Mouse (Mus musculus) myocyte (in vitro differentiated cells): Measurements from ENCODE around the gene Alkbh1. TPM values are rescaled to one million over a fixed set of nuclear protein-coding genes. Genes with fewer than 3 reads are reported as not detected.
A peak's percentile ranks its signal among the peaks of the same experiment; 100 is the strongest.

Experiments
- H3K27me3 ChIP-seq: one replicate; pipeline ENCODE4 v1.6.1; 2011; ENCODE audit not compliant: control insufficient read depth, insufficient read depth, insufficient read length
- H3K36me3 ChIP-seq: one replicate; pipeline ENCODE4 v1.6.1; 2011; ENCODE audit not compliant: control insufficient read depth, insufficient read depth
- H3K4me2 ChIP-seq: one replicate; pipeline ENCODE4 v1.6.1; 2011; ENCODE audit warnings: low read depth, control low read depth
- H3K4me3 ChIP-seq: one replicate; pipeline ENCODE4 v1.5.1; 2011; ENCODE audit warnings: mild to moderate bottlenecking, control low read depth, moderate library complexity
- H3K79me2 ChIP-seq: one replicate; pipeline ENCODE4 v1.6.1; 2011; ENCODE audit not compliant: control insufficient read depth, insufficient read depth
- H3ac ChIP-seq: one replicate; pipeline ENCODE4 v1.6.1; 2011; ENCODE audit not compliant: control insufficient read depth, insufficient read length
- CEBPB ChIP-seq: IDR thresholded peaks from 2 replicates; pipeline ENCODE4 v1.6.1; 2011; ENCODE audit warnings: mild to moderate bottlenecking, moderate library complexity; ENCODE audit not compliant: poor library complexity, insufficient read depth, severe bottlenecking
- E2F4 ChIP-seq: IDR thresholded peaks from one replicate; pipeline ENCODE4 v1.6.1; 2011; ENCODE audit warnings: mild to moderate bottlenecking, control low read depth, moderate library complexity; ENCODE audit not compliant: insufficient read depth
- MAX ChIP-seq: IDR thresholded peaks from one replicate; pipeline ENCODE4 v1.6.1; 2011; ENCODE audit warnings: low read depth, mild to moderate bottlenecking, control low read depth
- MYOD1 ChIP-seq, 3 experiments: IDR thresholded peaks; one replicate each; pipeline ENCODE4 v1.6.1; 2011; ENCODE audit warnings: control low read depth in 2 of 3, low read depth in 2 of 3, mild to moderate bottlenecking in 2 of 3, moderate library complexity in 1 of 3; ENCODE audit not compliant: insufficient read length in 2 of 3, control insufficient read depth in 1 of 3
- MYOG ChIP-seq, 3 experiments: IDR thresholded peaks; one replicate each; pipeline ENCODE4 v1.6.1; 2011; ENCODE audit warnings: control low read depth in 2 of 3, low read depth in 2 of 3, mild to moderate bottlenecking in 2 of 3; ENCODE audit not compliant: insufficient read length in 2 of 3, control insufficient read depth in 1 of 3, insufficient read depth in 1 of 3
- POLR2A ChIP-seq: IDR thresholded peaks from one replicate; pipeline ENCODE4 v1.6.1; 2011; ENCODE audit warnings: low read depth, mild to moderate bottlenecking, control low read depth, moderate library complexity; ENCODE audit not compliant: insufficient read length
- POLR2AphosphoS2 ChIP-seq: IDR thresholded peaks from one replicate; pipeline ENCODE4 v1.6.1; 2011; ENCODE audit warnings: low read depth, control low read depth; ENCODE audit not compliant: insufficient read length
- REST ChIP-seq: IDR thresholded peaks from one replicate; pipeline ENCODE4 v1.6.1; 2011; ENCODE audit warnings: mild to moderate bottlenecking, control low read depth, moderate library complexity; ENCODE audit not compliant: insufficient read depth, insufficient read length
- TCF12 ChIP-seq: IDR thresholded peaks from one replicate; pipeline ENCODE4 v1.6.1; 2011; ENCODE audit warnings: mild to moderate bottlenecking, control low read depth; ENCODE audit not compliant: poor library complexity, insufficient read depth, severe bottlenecking
- TCF3 ChIP-seq: IDR thresholded peaks from one replicate; pipeline ENCODE4 v1.6.1; 2011; ENCODE audit warnings: low read depth, control low read depth; ENCODE audit not compliant: insufficient read length
- USF1 ChIP-seq: IDR thresholded peaks from one replicate; pipeline ENCODE4 v1.6.1; 2011; ENCODE audit warnings: low read depth, mild to moderate bottlenecking, control low read depth, moderate library complexity
- polyA plus RNA-seq: library from polyadenylated mRNA; unstranded; fragments of >200 nt; fragmentation: generic; extraction: Trizol; gene quantifications from one replicate; pipeline ENCODE4 v1.2.1, GENCODE M21; 2012; ENCODE audit warnings: missing spikeins

Alkbh1 gene
- polyA plus RNA-seq, 1 experiment: 9.3 TPM

DNA sequence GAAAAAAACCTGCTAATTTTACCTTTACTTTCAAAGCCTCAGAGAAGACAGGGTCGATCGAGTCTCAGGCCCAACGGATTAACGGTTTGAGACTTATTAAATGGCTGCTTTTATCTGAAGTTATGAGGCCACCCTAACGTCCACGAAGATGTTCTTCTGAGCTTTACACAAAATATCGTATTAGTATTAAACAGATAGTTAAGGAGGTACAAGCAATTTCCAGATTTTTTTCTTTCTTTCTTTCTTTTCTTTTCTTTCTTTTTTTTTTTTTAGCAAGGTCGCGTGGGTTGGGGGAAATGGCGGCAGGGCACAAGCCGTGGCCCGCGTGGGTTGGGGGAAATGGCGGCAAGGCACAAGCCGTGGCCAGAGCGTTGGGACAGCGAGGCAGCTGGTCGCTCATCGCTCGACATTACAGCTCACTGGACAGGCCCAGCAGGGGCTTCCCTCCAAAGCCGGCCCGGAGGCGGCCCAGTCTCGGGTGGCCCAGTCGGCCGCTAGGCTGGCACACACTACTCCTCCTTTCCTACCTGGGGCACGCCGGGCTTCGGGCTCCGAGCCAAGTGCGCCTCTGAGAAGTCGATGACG lies 610 bp downstream of the Alkbh1 start:
- peak overlapping the region; percentile 94 for H3K4me3 ChIP-seq
- H3K4me2 ChIP-seq: peak overlapping the region; percentile 98
- H3K27me3 ChIP-seq: no peaks in the 10 kb centered on the region
- TF ChIP-seq CEBPB: no peak
- TF ChIP-seq TCF3: no peak
- no peak for TF ChIP-seq E2F4
- peaks cover 45% of the 10 kb centered on the region for H3K36me3 ChIP-seq
- H3K79me2 ChIP-seq: peaks cover 79% of the 10 kb centered on the region
- peak overlapping the region; percentile 66 for H3ac ChIP-seq

DNA sequence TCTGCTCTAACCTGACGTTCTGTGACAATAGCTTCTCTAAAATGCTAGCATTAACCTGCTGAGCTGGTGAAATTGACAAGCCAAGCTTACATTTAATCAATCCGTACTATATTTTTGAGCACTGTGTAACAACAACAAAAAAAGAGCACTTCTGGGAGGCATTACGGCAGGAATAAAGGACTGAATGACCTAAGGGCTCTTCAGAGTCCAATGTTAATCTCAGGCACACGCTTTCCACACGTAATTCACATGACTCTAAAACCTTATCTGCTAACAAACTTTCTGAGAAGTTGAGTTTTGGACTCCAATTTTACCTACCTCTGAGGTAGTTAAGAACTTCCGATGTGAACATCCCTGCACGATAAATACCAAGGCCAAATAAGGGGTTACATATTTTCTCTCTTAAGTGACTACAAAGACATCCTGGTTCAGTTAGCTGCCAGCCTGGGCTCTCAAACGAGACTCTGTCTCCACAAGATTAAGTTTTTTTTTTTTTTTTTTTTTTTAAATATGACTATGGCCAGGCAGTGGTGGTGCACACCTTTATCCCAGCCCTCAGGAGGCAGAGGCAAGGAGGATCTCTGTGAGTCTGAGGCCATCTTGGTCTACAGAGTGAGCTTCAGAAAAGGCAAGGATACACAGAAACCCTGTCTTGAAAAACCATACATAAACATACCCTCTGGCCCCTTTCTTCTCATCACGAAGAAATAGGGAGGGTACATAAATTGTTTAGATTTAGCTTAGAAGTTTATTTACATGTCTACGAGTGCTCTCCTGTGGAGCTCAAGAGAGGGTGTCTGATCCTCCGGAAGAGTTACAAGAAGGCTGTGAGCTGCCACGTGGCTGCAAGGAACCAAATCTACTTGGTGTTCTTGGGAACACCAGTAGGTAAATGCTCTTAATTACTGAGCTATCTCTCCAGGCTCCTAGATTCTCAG lies 1.4 kb downstream of the Alkbh1 start:
- H3ac ChIP-seq: peak overlapping the region; percentile 66
- peaks cover 48% of the 10 kb centered on the region for H3K36me3 ChIP-seq
- H3K27me3 ChIP-seq: no peaks in the 10 kb centered on the region
- H3K79me2 ChIP-seq: peaks cover 79% of the 10 kb centered on the region
- peak overlapping the region; percentile 98 for H3K4me2 ChIP-seq
- TF ChIP-seq POLR2A: no peak
- no peak for TF ChIP-seq MYOD1 (IDR thresholded peaks at IDR 0.05; ENCODE audit: control insufficient read depth in 1 of 3, insufficient read length in 2 of 3, low read depth in 2 of 3)
- TF ChIP-seq USF1: peak; percentile 31
- peak; percentile 60 for TF ChIP-seq MAX
- no peak for TF ChIP-seq REST
- TF ChIP-seq POLR2AphosphoS2: no peak
- H3K4me3 ChIP-seq: peak overlapping the region; percentile 94

DNA sequence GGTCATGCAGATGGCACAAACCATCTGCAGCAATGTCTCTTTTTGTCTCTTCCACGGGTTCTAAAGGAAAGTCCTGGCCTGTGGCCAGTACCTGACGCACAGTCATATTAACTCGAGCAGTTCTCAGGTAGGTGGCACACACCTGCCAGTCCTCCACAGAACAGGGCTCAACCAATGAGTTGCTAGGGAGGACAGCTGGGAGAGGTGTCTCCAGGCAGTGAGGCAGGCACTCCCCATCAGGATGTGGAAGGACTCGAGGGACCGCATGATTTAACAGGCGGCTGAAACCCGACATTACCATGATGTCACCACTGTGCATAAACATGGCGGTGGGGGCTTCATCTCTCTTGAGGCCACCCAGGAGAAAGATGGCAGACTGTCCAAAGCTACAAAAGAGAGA lies 14.9 kb downstream of the Alkbh1 start:
- H3K36me3 ChIP-seq: peaks cover 74% of the 10 kb centered on the region
- TF ChIP-seq CEBPB (no peak), POLR2A (no peak), MYOD1 (IDR thresholded peaks at IDR 0.05; ENCODE audit: control insufficient read depth in 1 of 3, insufficient read length in 2 of 3, low read depth in 2 of 3) (no peak), USF1 (no peak), TCF12 (no peak), MYOG (IDR thresholded peaks at IDR 0.05; ENCODE audit: control insufficient read depth in 1 of 3, insufficient read depth in 1 of 3, insufficient read length in 2 of 3, low read depth in 2 of 3) (no peak)
- H3K4me3 ChIP-seq: no peak overlapping the region

DNA sequence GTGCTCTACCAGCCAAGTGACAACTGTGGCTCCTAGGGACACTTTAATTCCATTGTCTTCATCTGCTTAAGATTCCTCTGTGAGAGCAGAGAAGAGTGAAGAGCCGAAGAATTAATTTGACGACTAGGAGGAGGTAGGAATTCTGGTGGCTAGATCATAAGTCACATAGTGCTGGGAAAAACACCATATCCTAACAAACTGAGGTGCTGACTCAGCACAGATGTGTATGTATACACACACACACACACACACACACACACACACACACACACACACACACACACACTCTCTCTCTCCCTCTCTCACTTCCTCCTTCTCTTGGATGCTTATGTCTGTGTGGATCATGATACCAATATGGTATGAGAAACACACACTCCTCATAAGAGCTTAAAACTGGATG lies 15.5 kb downstream of the Alkbh1 start:
- TF ChIP-seq CEBPB (no peak), MYOD1 (IDR thresholded peaks at IDR 0.05; ENCODE audit: control insufficient read depth in 1 of 3, insufficient read length in 2 of 3, low read depth in 2 of 3) (no peak), MAX (no peak), TCF3 (no peak), POLR2A (no peak), USF1 (no peak), E2F4 (no peak), TCF12 (no peak), POLR2AphosphoS2 (no peak), REST (no peak)
- H3K79me2 ChIP-seq: no peaks in the 10 kb centered on the region
- H3K27me3 ChIP-seq: no peaks in the 10 kb centered on the region
- no peak overlapping the region for H3K4me2 ChIP-seq
- no peak overlapping the region for H3K4me3 ChIP-seq
- H3K36me3 ChIP-seq: peaks cover 68% of the 10 kb centered on the region
- no peak overlapping the region for H3ac ChIP-seq

More for the DNA sequence above, 14.9 kb downstream of the Alkbh1 start:
- H3ac ChIP-seq: no peak overlapping the region
- H3K27me3 ChIP-seq: no peaks in the 10 kb centered on the region
- no peaks in the 10 kb centered on the region for H3K79me2 ChIP-seq
- H3K4me2 ChIP-seq: no peak overlapping the region

DNA sequence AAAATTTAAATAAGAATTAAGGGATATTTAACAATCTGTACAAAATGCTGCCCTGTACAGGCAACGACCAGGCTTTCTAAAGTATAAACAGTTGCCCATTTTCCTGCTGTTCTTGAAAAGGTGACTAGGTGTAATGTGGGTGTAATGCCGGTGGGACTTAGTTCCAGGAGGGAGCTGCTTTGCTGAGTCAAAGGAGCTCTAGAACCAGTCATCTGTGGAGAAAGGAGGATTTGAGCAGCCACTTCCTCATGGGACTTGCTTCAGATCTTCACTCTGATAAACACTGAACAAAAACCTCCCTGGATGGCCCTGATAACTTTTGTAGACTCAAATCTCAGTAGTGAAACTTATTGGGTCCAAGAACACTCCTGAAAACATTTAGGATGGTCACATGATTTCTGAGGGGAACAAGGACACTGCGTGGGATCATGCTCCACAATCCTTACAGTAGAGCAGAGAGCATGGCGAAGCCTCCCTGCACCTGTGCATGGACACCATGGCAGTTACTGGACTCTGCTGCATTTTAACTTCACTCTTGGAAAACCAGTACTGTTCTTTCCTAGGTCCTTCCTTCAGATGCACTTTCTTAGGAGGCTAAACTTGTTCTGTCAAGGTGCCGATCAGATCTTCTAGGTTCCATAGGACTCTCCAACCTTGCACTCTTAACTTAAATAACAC lies 17.3 kb downstream of the Alkbh1 start:
- H3ac ChIP-seq: no peak overlapping the region
- H3K27me3 ChIP-seq: no peaks in the 10 kb centered on the region
- no peaks in the 10 kb centered on the region for H3K79me2 ChIP-seq
- TF ChIP-seq TCF12: no peak
- peak; percentile 49 for TF ChIP-seq POLR2AphosphoS2
- TF ChIP-seq TCF3: no peak
- H3K36me3 ChIP-seq: peaks cover 50% of the 10 kb centered on the region
- H3K4me2 ChIP-seq: no peak overlapping the region
- no peak overlapping the region for H3K4me3 ChIP-seq
